Mouse (Mus musculus) intestine, embryonic 14.5 days (tissue): ENCODE results near the gene Akt3. TPM values are rescaled to one million over a fixed set of nuclear protein-coding genes. Genes with fewer than 3 reads are reported as not detected.

Source experiments
- ATAC-seq: fragments of 200-750 bp; cut with Nextera tagmentation; replicated peaks from 2 replicates; pipeline ENCODE4 v1.8.0; 2017; ENCODE audit warnings: low read depth, moderate number of reproducible peaks, moderate TSS enrichment, moderate library complexity; ENCODE audit not compliant: low FRiP score, low TSS enrichment
- DNase-seq: peaks from one replicate; pipeline ENCODE4 v3.0.0-alpha.2; 2018; ENCODE audit warnings: low spot score
- H3K27ac ChIP-seq: fragments of 300-500 bp; sonication (generic); 2 replicates; pipeline ENCODE4 v1.5.1; 2014; ENCODE audit warnings: low read depth, mild to moderate bottlenecking, control low read depth
- H3K27me3 ChIP-seq: fragments of 300-500 bp; sonication (generic); replicated peaks from 2 replicates; pipeline ENCODE4 v1.6.1; 2014; ENCODE audit warnings: low read length, control low read depth; ENCODE audit not compliant: control insufficient read depth, insufficient read depth
- H3K36me3 ChIP-seq: fragments of 300-500 bp; sonication (generic); 2 replicates; pipeline ENCODE4 v1.6.1; 2014; ENCODE audit warnings: low read length, control low read depth; ENCODE audit not compliant: control insufficient read depth, insufficient read depth
- H3K4me1 ChIP-seq: fragments of 300-500 bp; sonication (generic); replicated peaks from 2 replicates; pipeline ENCODE4 v1.6.1; 2014; ENCODE audit warnings: low read length, control low read depth, mixed read lengths; ENCODE audit not compliant: control insufficient read depth, insufficient read depth
- H3K4me2 ChIP-seq: fragments of 300-500 bp; sonication (generic); 2 replicates; pipeline ENCODE4 v1.6.1; 2014; ENCODE audit warnings: low read length
- H3K4me3 ChIP-seq: fragments of 300-500 bp; sonication (generic); 2 replicates; pipeline ENCODE4 v1.5.1; 2014; ENCODE audit warnings: low read depth, low read length, control low read depth, mixed read lengths
- H3K9ac ChIP-seq: fragments of 300-500 bp; sonication (generic); 2 replicates; pipeline ENCODE4 v1.6.1; 2014; ENCODE audit warnings: mild to moderate bottlenecking, low read length
- H3K9me3 ChIP-seq: fragments of 300-500 bp; sonication (generic); 2 replicates; pipeline ENCODE4 v1.6.1; 2016; ENCODE audit warnings: low read length, control low read depth; ENCODE audit not compliant: control insufficient read depth
- WGBS: fragments of 180-500 bp; shearing (Covaris S2); extraction: QIAGEN DNeasy Blood & Tissue Kit; methylation state at CpG from one replicate; pipeline ENCODE4 v1.1.7; 2014; 5-methylcytosine and 5-hydroxymethylcytosine counted together
- polyA plus RNA-seq: library from polyadenylated mRNA; unstranded; fragments of >200 nt; fragmentation: Nextera tagmentation; extraction: Ambion mirVana; gene quantifications from 2 replicates; pipeline ENCODE4 v1.2.1, GENCODE M21; 2014

Akt3 gene
- polyA plus RNA-seq, 1 experiment from 2014 or later = 6.8 TPM

- WGBS = 89% methylated on average over 6 of the region's 6 CpGs
- no peak for ATAC-seq
- DNase-seq = no peak
Observed at GRCm38 (mm10) chr1:176973356-176974088, 284.5 kb downstream of the Akt3 start.

DNA sequence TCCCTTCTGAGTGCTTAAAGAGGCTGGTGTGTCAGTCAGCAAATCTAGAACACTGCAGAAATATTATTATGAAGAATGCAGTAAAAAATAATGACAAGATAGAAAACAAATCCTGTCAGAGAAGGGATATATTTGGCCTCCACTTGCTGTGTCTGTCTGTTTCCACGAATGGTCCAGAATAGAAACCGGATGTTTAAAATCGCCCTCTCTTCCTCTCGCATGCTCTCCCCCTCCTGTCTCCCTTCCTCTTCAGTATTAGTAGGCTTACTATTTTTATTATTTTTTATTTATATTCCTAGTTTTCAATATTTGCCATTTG, 286.6 kb downstream of the Akt3 start:
- no peaks in the 10 kb centered on the region for H3K4me1 ChIP-seq
- no peak overlapping the region for H3K4me2 ChIP-seq
- H3K36me3 ChIP-seq = no peaks in the 10 kb centered on the region
- H3K9me3 ChIP-seq = no peaks in the 10 kb centered on the region
- no peak overlapping the region for H3K27ac ChIP-seq
- H3K4me3 ChIP-seq = no peak overlapping the region
- ATAC-seq (no peak), DNase-seq (no peak)
- no peaks in the 10 kb centered on the region for H3K27me3 ChIP-seq
- 74% methylated on average over 4 of the region's 4 CpGs for WGBS
- no peak overlapping the region for H3K9ac ChIP-seq

More at GRCm38 (mm10) chr1:176973356-176974088, 284.5 kb downstream of the Akt3 start:
- H3K27me3 ChIP-seq = no peaks in the 10 kb centered on the region
- no peaks in the 10 kb centered on the region for H3K4me1 ChIP-seq
- H3K36me3 ChIP-seq = no peaks in the 10 kb centered on the region
- no peak overlapping the region for H3K4me3 ChIP-seq
- H3K27ac ChIP-seq = no peak overlapping the region
- no peak overlapping the region for H3K4me2 ChIP-seq
- H3K9ac ChIP-seq = no peak overlapping the region
- H3K9me3 ChIP-seq = no peaks in the 10 kb centered on the region

- WGBS = 78% methylated on average over 16 of the region's 16 CpGs
- no peaks in the 10 kb centered on the region for H3K9me3 ChIP-seq
- no peak overlapping the region for H3K27ac ChIP-seq
- ATAC-seq = no peak
- H3K27me3 ChIP-seq = no peaks in the 10 kb centered on the region
- no peak overlapping the region for H3K4me2 ChIP-seq
- H3K9ac ChIP-seq = no peak overlapping the region
- DNase-seq = no peak
- H3K4me3 ChIP-seq = no peak overlapping the region
- H3K4me1 ChIP-seq = no peaks in the 10 kb centered on the region
- no peaks in the 10 kb centered on the region for H3K36me3 ChIP-seq
Observed at GRCm38 (mm10) chr1:176970635-176971478, 287.1 kb downstream of the Akt3 start.

Other genes starting within 250 kb of the Akt3 start
- 2.9 and 4.7 TPM in 2 replicates for gene Zbtb18, start 184.1 kb upstream of the Akt3 start, polyA plus RNA-seq